Mouse (Mus musculus) heart, adult 2 months (tissue): ENCODE results near the gene Ddx60. TPM values are rescaled to one million over a fixed set of nuclear protein-coding genes. Genes with fewer than 3 reads are reported as not detected.
"Not testable (repeated sequence)": the region's sequence is repeated elsewhere in the genome, so short reads cannot be mapped to it uniquely, and the experiment has no call there.

Experiments used
- DNase-seq, 2 experiments: peaks; one replicate each; pipeline ENCODE4 v3.0.0; 2021
- H3K27ac ChIP-seq: fragments of 200-600 bp; 2 replicates; pipeline ENCODE4 v1.8.1; 2022
- H3K27me3 ChIP-seq: fragments of 200-500 bp; 2 replicates; pipeline ENCODE4 v1.6.1; 2012; ENCODE audit warnings: mild to moderate bottlenecking, low read length, inconsistent platforms, mixed read lengths; ENCODE audit not compliant: control insufficient read depth, insufficient read depth
- H3K36me3 ChIP-seq: fragments of 200-500 bp; 2 replicates; pipeline ENCODE4 v1.6.1; 2012; ENCODE audit warnings: low read length, inconsistent platforms; ENCODE audit not compliant: control insufficient read depth, insufficient read depth
- H3K4me1 ChIP-seq: fragments of 200-500 bp; 2 replicates; pipeline ENCODE4 v1.6.1; 2011; ENCODE audit warnings: low read length; ENCODE audit not compliant: control insufficient read depth, insufficient read depth
- H3K4me3 ChIP-seq: fragments of 200-600 bp; 2 replicates; pipeline ENCODE4 v1.8.1; 2022
- H3K79me2 ChIP-seq: fragments of 200-500 bp; replicated peaks from 2 replicates; pipeline ENCODE4 v1.6.1; 2012; ENCODE audit warnings: mild to moderate bottlenecking, inconsistent platforms, low read length, moderate library complexity, mixed read lengths; ENCODE audit not compliant: control insufficient read depth, insufficient read depth
- H3K9ac ChIP-seq: fragments of 200-500 bp; 2 replicates; pipeline ENCODE4 v1.6.1; 2012; ENCODE audit warnings: low read depth, mild to moderate bottlenecking, control low read depth, inconsistent platforms, low read length, mixed read lengths
- CTCF ChIP-seq: fragments of 200-600 bp; IDR thresholded peaks from 2 replicates; pipeline ENCODE4 v1.8.1; 2022; ENCODE audit warnings: antibody characterized with exemption, mild to moderate bottlenecking, moderate library complexity
- EP300 ChIP-seq: fragments of 200-500 bp; IDR thresholded peaks from 2 replicates; pipeline ENCODE4 v1.6.1; 2011; ENCODE audit warnings: low read depth, low read length, control low read depth; ENCODE audit not compliant: insufficient read depth
- POLR2A ChIP-seq: fragments of 200-500 bp; IDR thresholded peaks from 2 replicates; pipeline ENCODE4 v1.6.1; 2011; ENCODE audit warnings: mild to moderate bottlenecking, low read depth, low read length, control low read depth; ENCODE audit not compliant: insufficient read depth
- WGBS: fragments of 180-500 bp; shearing (Covaris S2); methylation state at CpG from one replicate; pipeline ENCODE4 v1.1.7; 2018; 5-methylcytosine and 5-hydroxymethylcytosine counted together
- intact Hi-C: fragments of 180-260 bp; cut with DNase I; formaldehyde crosslinking; loops from one replicate; pipeline ENCODE4 v1.15.1; 2025
- polyA plus RNA-seq: library from polyadenylated mRNA; depleted of rRNA; stranded (reverse); fragments of >200 nt; gene quantifications from 2 replicates; pipeline ENCODE4 v1.2.3, GENCODE M21; 2012
- total RNA-seq, 2 experiments: library from RNA; stranded (reverse); gene quantifications; 2 replicates each; pipeline ENCODE4 v1.2.3; 2021

The Ddx60 gene
- total and polyA plus RNA-seq, 3 experiments: 0.53 to 1.7 (median 1.1) TPM

DNA sequence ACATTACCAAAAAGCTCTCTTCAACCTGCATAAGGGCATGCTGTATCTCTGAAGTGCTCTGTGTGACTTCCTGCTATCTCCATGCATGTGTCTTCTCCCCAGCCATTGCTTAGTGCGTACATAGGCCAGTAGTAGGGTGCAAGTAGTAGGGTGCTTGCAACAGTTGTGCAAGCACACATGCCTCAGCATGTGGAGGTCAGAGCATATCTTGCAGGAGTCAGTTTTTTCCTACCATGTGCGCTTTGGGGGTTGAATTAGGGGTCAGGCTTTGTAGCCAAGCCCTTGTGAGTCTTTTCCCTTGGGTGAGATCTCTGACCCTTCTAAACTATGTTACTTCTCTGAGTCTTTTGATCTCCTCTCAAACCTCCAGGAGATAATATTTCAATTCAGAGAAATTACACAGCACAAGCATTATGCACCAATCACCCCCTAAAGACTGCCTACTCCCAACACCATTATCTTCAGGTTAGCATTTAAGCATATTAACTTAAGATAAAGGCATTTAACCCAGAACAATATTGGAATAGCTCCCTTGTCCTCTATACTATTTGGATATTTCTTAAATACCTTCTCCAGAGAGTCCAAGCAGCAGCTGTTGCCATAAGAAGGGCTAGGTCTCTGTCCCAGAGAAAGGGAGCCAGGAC is 8.6 kb upstream of the Ddx60 start:
- 84% methylated on average over 2 of the region's 2 CpGs for WGBS

DNA sequence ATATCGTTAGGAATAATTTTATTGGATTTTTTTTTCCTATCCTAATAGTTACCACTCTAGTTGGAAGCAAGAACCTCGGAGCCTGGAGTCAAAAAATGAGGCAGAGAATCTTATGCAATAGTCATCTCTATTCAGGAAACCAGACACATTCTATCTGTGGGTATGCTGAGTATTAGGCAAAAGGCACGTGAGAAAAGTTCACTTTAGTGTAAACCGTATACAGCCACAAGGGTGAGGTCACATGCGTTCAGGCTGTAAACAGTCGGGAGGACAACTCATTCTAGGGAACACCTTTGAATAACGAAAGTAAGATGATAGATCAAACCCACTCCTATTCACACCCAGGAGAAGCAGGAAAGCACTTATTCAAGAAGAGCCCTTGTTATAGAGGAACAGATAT is 7.5 kb upstream of the Ddx60 start:
- intact Hi-C loops: no loop called here
- 54% methylated on average over 7 of the region's 7 CpGs for WGBS
- Histone ChIP-seq H3K79me2 (no peaks in the 10 kb centered on the region), H3K4me1 (no peaks in the 10 kb centered on the region; the same call in 1 of the 2 replicates), H3K9ac (no peak overlapping the region), H3K36me3 (no peaks in the 10 kb centered on the region; the same call in none of the 2 replicates), H3K27ac (peak overlapping the region; percentile 70), H3K27me3 (no peaks in the 10 kb centered on the region), H3K4me3 (no peak overlapping the region)
- TF ChIP-seq POLR2A: no peak
- TF ChIP-seq CTCF: no peak
- TF ChIP-seq EP300: no peak
- no peak for DNase-seq

More for the DNA sequence above, 8.6 kb upstream of the Ddx60 start:
- H3K27ac ChIP-seq: no peak overlapping the region
- no peaks in the 10 kb centered on the region; the same call in none of the 2 replicates for H3K36me3 ChIP-seq
- TF ChIP-seq POLR2A (no peak), EP300 (no peak), CTCF (no peak)
- H3K9ac ChIP-seq: no peak overlapping the region
- no peak overlapping the region for H3K4me3 ChIP-seq
- intact Hi-C loops: no loop called here
- no peak for DNase-seq
- H3K4me1 ChIP-seq: no peaks in the 10 kb centered on the region; the same call in 1 of the 2 replicates
- no peaks in the 10 kb centered on the region for H3K79me2 ChIP-seq
- H3K27me3 ChIP-seq: no peaks in the 10 kb centered on the region

DNA sequence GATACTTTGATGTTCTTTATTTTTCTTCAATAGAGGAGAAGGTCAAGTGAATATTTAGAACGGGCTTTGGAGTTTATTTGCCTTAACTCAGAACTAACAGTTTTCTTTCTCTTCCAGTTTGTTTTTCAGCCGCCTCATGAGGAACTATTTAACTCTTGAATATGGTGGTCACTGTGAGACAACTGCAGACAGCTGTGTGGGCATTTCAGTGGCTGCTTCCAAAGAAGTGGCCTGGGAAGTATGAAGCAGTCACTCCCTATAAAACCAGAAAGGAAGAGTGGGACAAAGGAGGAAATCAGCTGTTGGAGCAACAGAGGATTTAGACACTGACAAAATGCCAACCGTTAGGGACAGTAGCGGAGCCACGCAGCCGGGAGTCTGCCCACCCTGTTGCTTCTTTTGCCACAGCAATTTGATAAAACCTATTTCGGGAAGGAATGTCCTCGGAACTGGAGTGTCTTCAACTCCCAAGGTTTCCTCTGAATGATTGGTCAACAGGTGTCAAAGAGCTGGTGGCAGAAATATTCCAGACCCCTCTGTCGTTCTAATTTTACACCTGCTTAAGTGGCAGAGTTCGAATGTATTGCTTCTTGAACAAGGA is 6.3 kb upstream of the Ddx60 start:
- Histone ChIP-seq H3K27me3 (no peaks in the 10 kb centered on the region), H3K4me3 (no peak overlapping the region), H3K9ac (0 out of 2 replicates have a peak overlapping the region, but pooled peaks have one; percentile 44), H3K4me1 (no peaks in the 10 kb centered on the region; the same call in 1 of the 2 replicates), H3K27ac (peak overlapping the region; percentile 70), H3K36me3 (peaks cover 1% of the 10 kb centered on the region), H3K79me2 (no peaks in the 10 kb centered on the region)
- intact Hi-C loops: no loop called here
- TF ChIP-seq EP300 (no peak), POLR2A (0 out of 2 replicates have a peak, but pooled peaks have one; percentile 21)
- 43% methylated on average over 10 of the region's 10 CpGs for WGBS
- peak in 1 of 2 experiments; percentile 49 for DNase-seq

DNA sequence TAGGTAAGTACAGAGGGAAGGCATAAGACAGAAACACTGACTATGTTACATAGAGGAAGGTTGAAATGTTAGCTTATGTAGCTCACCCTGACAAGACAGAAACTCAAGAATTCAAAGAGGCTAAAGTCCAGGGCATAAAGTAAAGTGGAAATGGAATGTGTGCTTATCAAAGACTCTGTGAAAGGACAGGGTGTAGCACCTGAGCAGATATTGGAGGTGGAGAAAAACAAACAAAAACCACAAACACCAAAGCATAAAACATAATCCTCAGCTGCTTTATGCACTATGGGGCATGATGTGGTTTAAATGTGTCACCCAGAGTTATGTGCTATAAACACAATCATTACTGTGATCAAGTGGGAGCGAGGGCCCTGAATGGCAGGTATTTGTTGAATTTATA is 3.4 kb upstream of the Ddx60 start:
- no peak overlapping the region for H3K4me3 ChIP-seq
- H3K27me3 ChIP-seq: no peaks in the 10 kb centered on the region
- H3K9ac ChIP-seq: no peak overlapping the region
- intact Hi-C loops: no loop called here
- H3K4me1 ChIP-seq: no peaks in the 10 kb centered on the region; the same call in 1 of the 2 replicates
- peaks cover 9% of the 10 kb centered on the region for H3K36me3 ChIP-seq
- TF ChIP-seq POLR2A (no peak), CTCF (no peak), EP300 (no peak)
- 97% methylated on average over 1 of the region's 1 CpGs for WGBS
- H3K79me2 ChIP-seq: no peaks in the 10 kb centered on the region; the same call in 1 of the 2 replicates
- no peak overlapping the region for H3K27ac ChIP-seq
- no peak for DNase-seq

DNA sequence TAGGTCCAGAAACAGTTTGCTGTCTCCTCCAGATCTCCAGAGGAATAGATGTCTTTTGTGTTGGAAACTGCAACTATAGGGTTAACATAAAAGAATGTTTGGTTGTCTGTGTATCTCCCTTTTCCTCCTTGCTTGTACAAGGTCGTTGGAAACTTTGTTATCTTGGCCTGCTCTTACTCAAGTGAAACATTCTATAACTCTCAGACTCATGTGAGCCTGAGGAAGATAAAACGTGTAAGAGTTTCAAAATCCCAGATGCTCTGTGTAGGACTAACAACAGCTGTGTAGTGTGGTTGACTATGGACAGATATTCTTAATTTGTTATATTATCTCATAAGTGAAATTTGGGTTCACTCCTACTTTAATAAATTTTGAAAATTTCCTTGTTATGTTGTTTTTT is 5.4 kb downstream of the Ddx60 start:
- Histone ChIP-seq H3K4me1 (no peaks in the 10 kb centered on the region; the same call in 1 of the 2 replicates), H3K9ac (no peak overlapping the region), H3K4me3 (no peak overlapping the region), H3K36me3 (peaks cover 8% of the 10 kb centered on the region), H3K27ac (no peak overlapping the region), H3K79me2 (no peaks in the 10 kb centered on the region; the same call in 1 of the 2 replicates), H3K27me3 (no peaks in the 10 kb centered on the region)
- TF ChIP-seq POLR2A: no peak
- intact Hi-C loops: no loop called here
- 12% methylated on average over 2 of the region's 2 CpGs for WGBS
- no peak for DNase-seq

DNA sequence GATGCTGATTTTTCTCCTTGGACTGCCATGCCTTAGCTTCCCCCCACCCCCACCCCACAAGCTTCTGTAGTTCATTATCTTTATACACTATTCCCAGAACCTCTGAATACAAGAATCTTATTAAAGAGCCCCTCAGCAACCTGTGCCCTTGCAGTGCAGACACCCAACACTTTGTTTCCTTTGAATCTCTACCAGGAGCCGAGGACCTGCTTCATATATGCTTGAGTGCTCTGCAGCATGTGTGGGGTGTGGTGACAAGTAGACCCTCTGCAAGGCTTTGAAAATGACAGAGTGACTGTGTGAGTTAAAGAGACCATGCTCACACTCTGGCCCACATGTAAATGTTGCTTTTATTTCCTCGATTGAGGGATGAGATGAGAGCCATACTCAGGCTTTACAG is 9.7 kb downstream of the Ddx60 start:
- no peak overlapping the region for H3K4me3 ChIP-seq
- peaks cover 5% of the 10 kb centered on the region for H3K36me3 ChIP-seq
- no peaks in the 10 kb centered on the region for H3K27me3 ChIP-seq
- 81% methylated on average over 2 of the region's 2 CpGs for WGBS
- H3K9ac ChIP-seq: no peak overlapping the region
- intact Hi-C loops: no loop called here
- H3K27ac ChIP-seq: no peak overlapping the region
- no peaks in the 10 kb centered on the region; the same call in 1 of the 2 replicates for H3K4me1 ChIP-seq
- no peaks in the 10 kb centered on the region for H3K79me2 ChIP-seq
- TF ChIP-seq EP300 (no peak), CTCF (no peak)
- no peak for DNase-seq

DNA sequence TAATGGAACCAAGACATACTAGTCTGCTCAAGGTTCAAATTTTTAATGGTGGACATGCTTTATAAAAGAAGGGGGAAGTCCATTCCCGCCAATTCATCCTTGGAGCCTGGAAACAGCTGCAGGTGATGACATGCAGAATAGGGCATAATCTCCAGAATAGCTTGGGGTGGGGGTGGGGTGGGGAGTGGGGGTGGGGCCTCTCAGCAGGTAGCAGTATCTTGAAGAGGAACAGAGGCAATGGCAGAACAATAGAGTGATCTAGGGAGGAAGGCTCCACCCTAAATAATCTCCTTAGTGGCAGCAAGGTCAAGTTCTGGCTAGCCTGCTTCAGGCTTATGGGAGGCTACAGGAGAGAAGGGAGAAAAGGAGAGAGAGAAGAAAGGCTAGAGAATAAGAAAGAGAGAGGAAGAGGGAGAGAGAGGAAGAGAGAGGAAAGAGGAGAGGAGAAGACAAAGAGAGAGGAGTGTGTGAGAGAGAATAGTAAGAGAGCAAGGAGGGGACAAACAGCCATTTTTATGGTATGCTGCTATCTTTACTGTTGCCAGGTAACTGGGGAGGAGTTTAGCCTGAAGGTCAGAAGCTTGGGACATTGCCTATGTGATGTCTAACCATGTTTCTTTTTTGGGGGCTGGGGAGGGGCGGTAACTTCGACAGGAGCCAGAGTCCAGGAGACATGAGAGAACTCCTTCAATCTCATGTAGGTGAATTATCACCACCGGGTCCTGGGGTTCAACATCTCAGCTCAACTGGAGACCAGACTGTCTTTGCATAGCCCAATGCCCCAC is 36.9 kb downstream of the Ddx60 start:
- intact Hi-C loops, H3K27me3 ChIP-seq, H3K36me3 ChIP-seq, H3K27ac ChIP-seq, H3K79me2 ChIP-seq, H3K9ac ChIP-seq, H3K4me3 ChIP-seq, H3K4me1 ChIP-seq, DNase-seq: not testable (repeated sequence)
- WGBS: 68% methylated on average over 4 of the region's 4 CpGs
